Mouse (Mus musculus) bone marrow macrophage, adult 2 months (primary cell): ENCODE measurements around the gene Apbb2. TPM values are rescaled to one million over a fixed set of nuclear protein-coding genes. Genes with fewer than 3 reads are reported as not detected.

Experiments used
- H3K27ac ChIP-seq: 2 replicates; pipeline ENCODE4 v1.5.1; 2012; ENCODE audit warnings: low read depth, low read length; ENCODE audit not compliant: insufficient read depth
- H3K4me1 ChIP-seq: 2 replicates; pipeline ENCODE4 v1.6.1; 2012; ENCODE audit warnings: low read length; ENCODE audit not compliant: control insufficient read depth, insufficient read depth
- H3K4me3 ChIP-seq: 2 replicates; pipeline ENCODE4 v1.5.1; 2012; ENCODE audit warnings: mild to moderate bottlenecking, low read length, moderate library complexity; ENCODE audit not compliant: insufficient read depth
- CTCF ChIP-seq: IDR thresholded peaks from 2 replicates; pipeline ENCODE4 v1.5.1; 2012; ENCODE audit warnings: low read depth, mild to moderate bottlenecking, low read length, moderate library complexity
- POLR2A ChIP-seq: IDR thresholded peaks from 2 replicates; pipeline ENCODE4 v1.6.1; 2012; ENCODE audit warnings: mild to moderate bottlenecking, low read depth, low read length, borderline replicate concordance
- polyA plus RNA-seq: library from polyadenylated mRNA; stranded (reverse); fragments of >200 nt; gene quantifications from 2 replicates; pipeline ENCODE4 v1.2.4, GENCODE M21; 2012; ENCODE audit not compliant: missing spikeins, insufficient read depth, insufficient read length

Gene Apbb2
- polyA plus RNA-seq, 1 experiment: 22.5 TPM

DNA sequence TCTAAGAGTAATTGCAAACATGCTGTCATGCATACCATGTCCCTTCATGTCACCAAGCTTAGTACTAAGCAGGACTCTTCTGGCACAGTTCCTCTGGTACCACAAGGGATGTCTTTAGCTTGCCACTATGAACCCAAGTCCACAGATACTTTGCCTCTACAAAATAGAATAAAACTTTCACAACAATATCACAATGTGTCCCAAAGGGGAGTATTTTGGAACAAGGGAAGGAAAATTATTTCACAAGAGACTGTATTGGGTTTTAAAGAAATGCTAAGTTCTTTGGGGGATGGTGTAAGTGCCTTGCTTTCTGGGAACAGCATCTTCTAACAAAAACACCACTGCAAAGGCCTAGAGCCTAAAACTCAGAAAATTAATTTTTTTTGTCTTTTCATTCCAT is 105.2 kb downstream of the Apbb2 start:
- no peak for TF ChIP-seq CTCF
- Histone ChIP-seq H3K4me3 (no peak overlapping the region), H3K27ac (no peak overlapping the region), H3K4me1 (peaks cover 4% of the 10 kb centered on the region)

DNA sequence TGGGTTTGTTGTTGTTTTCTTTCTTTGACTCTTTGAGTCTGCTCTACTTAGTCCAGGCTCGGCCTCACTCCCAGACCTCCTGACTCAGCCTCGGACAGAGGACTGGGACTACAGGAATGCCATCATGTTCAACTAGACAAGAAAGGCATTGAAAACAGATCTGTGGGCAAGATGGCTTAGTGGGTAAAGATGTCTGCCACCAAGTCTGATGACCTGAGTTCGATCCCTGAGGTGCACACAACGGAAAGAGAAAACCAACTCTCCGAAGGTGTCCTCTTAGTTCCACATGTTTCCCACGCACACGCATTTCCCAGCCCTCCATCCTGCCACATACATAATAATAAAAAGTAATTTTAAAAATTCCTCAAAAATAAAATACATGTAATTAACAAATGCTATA is 106.1 kb downstream of the Apbb2 start:
- Histone ChIP-seq H3K27ac (no peak overlapping the region), H3K4me3 (no peak overlapping the region), H3K4me1 (peaks cover 4% of the 10 kb centered on the region)
- TF ChIP-seq CTCF: no peak
- no peak for TF ChIP-seq POLR2A

DNA sequence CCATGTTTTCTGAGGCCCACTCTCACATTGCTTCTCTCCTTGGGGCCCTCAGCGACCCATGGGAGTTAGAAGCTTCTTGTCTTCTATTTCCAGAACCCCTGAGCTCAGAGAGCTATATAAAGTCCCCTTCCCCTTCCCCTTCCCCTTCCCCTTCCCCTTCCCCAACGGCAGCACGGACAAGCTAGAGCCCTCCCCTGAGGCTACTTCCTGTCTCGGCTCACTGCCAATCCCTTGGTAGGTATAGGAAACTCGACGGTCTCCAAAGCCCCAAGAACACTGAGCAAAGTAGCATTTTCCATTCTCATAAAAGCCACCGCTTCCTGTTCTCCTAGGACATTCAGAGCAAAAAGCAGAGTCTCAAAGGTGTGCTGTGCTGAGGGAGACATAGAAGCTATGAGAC is 107.9 kb downstream of the Apbb2 start:
- Histone ChIP-seq H3K27ac (no peak overlapping the region), H3K4me3 (no peak overlapping the region), H3K4me1 (peaks cover 4% of the 10 kb centered on the region)
- no peak for TF ChIP-seq CTCF
- TF ChIP-seq POLR2A: no peak

DNA sequence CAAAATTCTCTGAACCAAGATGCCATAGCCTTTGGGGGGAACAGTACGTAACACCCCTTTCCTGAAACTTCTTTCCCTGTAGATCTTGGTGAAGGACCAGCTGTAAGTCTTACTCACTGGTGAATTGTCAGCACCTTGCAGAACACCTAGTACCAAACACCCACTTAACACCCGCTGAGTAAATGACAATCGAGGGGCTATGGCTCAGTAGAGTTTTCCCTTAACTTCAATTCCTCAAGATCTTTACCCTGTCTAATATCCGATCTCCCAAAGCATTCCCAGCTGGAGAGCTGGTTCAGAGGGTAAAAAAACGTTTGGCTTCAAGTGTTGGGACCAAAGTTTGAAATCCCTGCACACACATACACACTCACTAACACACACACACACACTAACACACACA is 109.4 kb downstream of the Apbb2 start:
- Histone ChIP-seq H3K4me3 (no peak overlapping the region), H3K4me1 (peaks cover 4% of the 10 kb centered on the region), H3K27ac (no peak overlapping the region)
- no peak for TF ChIP-seq CTCF
- TF ChIP-seq POLR2A: no peak

DNA sequence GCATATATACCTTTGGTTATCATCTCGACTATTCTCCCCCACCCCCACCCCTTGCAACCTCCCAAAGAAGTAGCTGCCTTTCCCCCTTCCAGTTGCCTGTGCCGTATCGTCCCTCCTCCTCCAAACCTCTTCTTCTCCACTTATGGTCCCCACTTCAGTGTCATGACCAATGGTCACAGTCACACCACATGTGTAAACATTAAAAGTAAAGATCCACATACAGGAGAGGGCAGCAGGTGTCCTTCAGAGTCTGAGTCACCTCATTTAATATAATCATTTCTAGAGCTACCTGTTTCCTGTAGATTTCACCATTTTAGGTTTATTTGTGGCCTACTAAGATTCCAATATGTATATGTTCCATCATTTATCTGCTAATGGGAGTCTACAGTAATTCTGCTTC is 113.0 kb downstream of the Apbb2 start:
- TF ChIP-seq CTCF: no peak
- TF ChIP-seq POLR2A: no peak
- Histone ChIP-seq H3K27ac (no peak overlapping the region), H3K4me1 (no peaks in the 10 kb centered on the region), H3K4me3 (no peak overlapping the region)

DNA sequence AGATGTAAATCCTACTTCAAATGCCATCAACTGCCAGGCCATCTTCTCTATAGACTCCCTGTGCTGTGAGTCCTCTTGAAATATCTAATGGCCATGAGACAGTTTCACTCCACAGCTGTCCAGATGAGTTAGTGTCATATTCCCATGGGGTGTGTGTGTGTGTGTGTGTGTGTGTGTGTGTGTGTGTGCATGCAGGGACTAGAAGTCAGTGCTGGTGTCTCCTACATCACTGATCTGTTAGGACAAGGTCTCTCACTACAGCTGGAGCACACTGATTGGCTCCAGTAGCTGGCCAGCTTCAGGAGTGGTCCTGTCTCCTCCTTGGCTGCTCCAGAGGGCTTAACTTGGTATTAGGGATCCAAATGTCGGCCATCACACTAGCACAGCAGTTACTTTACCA is 113.5 kb downstream of the Apbb2 start:
- no peak overlapping the region for H3K4me3 ChIP-seq
- no peak overlapping the region for H3K27ac ChIP-seq
- no peaks in the 10 kb centered on the region for H3K4me1 ChIP-seq
- TF ChIP-seq POLR2A (no peak), CTCF (no peak)

DNA sequence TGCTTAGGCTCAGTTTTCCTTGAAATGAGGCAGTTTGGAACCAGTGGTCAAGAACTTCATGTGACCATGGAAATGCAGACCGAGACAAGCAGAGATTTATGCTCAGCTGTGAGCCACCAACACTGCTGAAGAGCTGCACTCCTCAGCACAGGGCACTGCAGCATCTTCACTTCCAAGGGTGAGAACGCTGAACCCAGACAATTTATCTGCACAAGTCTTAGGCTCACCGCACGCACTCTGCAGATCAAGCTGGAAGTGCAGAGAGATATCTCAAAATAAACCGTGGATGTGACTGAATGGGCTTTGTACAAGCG is 114.2 kb downstream of the Apbb2 start:
- Histone ChIP-seq H3K4me1 (no peaks in the 10 kb centered on the region), H3K4me3 (no peak overlapping the region), H3K27ac (no peak overlapping the region)
- TF ChIP-seq CTCF: no peak
- TF ChIP-seq POLR2A: no peak

DNA sequence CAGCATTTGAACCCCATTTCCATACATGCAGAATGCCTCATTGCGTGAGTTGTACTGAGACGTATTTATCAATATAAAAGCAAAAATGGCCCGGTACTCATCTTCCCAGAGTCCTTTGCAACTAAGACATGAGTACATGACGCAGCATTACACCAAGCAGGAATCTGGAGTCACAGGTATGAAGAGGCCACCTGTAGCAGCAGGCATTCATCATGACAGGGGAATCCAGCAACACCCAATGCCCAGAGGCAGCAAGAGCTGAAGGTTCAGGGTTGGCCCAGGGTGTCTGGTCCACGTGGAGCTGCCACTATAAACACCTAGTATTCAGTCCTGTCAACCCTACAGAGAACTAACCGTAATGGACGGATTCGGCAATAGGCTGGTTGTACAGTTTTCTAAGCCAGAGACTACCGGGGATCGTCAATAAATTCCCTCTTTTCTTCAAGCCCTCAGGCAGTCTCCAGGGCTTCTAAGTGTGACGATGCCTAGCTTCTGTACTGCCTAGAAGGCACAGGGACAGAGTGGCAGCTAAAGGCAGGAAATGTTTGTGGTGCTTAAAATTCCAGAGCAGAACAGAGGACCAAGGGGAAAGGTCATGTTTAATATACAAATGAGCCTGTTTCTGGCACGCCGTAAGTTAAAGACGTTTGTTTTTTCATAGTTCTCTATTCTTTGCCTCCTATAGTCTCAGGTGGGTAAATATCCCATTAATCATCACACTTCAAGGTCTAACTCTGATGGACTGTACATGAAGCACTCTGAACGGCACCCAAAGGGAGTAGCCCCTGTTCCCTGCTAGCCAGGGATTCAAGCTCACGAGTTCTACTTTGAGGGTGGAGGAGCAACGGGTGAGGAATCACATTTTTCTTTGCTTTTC is 114.8 kb downstream of the Apbb2 start:
- Histone ChIP-seq H3K4me3 (no peak overlapping the region), H3K4me1 (no peaks in the 10 kb centered on the region; the same call in 1 of the 2 replicates), H3K27ac (no peak overlapping the region)
- TF ChIP-seq POLR2A (no peak), CTCF (no peak)

DNA sequence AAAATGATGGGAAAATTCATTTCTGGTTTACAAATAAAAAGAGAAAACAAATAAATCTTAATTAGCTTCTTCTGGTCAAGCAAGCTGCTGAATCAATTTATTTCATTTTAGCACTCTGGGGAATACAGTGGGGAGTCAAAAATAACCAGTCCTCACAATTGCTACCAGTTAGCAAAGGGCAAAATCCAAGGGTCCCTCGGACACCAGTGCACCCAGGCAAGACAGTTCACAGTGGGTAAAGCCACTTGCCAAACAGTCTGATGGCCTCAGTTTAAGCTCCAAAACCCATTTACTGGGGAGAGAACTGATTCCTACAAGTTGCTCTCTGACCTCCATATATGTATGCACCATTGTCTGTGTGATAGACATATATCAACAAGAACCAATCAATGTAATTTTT is 115.6 kb downstream of the Apbb2 start:
- no peak overlapping the region for H3K27ac ChIP-seq
- TF ChIP-seq CTCF: no peak
- no peak for TF ChIP-seq POLR2A
- H3K4me3 ChIP-seq: no peak overlapping the region
- peaks cover 2% of the 10 kb centered on the region for H3K4me1 ChIP-seq

DNA sequence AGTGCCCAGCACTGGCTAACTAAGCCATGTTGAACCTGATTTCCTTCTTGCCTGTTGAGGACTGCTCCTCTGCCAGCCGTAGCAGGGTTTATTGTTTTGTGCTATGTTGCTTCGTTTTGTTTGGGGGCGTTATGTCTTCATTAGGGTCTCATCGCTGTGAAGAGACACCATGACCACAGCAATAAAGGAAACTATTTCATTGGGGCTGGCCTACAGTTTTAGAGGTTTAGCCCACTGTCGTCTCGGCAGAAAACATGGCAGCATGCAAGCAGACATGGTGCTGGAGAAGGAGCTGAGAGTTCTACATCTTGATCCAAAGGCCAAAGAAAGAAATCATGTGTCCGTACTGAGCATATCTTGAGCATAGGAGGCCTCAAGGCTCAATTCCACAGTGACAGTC is 119.0 kb downstream of the Apbb2 start:
- Histone ChIP-seq H3K4me1 (peaks cover 30% of the 10 kb centered on the region), H3K27ac (no peak overlapping the region), H3K4me3 (no peak overlapping the region)
- TF ChIP-seq POLR2A: no peak
- TF ChIP-seq CTCF: no peak
